Mouse (Mus musculus) liver, embryonic 16.5 days (tissue): ENCODE data around the gene Cacul1. TPM values are rescaled to one million over a fixed set of nuclear protein-coding genes. Genes with fewer than 3 reads are reported as not detected.

Experiments
- ATAC-seq: fragments of 200-750 bp; cut with Nextera tagmentation; 2 replicates; pipeline ENCODE4 v1.8.0; 2017; ENCODE audit warnings: low read depth, mild to moderate bottlenecking, moderate number of reproducible peaks, moderate library complexity
- H3K27ac ChIP-seq: fragments of 300-500 bp; sonication (generic); 2 replicates; pipeline ENCODE4 v1.5.1; 2014; ENCODE audit warnings: mild to moderate bottlenecking, low read length
- H3K27me3 ChIP-seq: fragments of 300-500 bp; sonication (generic); 2 replicates; pipeline ENCODE4 v1.6.1; 2014; ENCODE audit warnings: low read depth, low read length, mixed read lengths; ENCODE audit not compliant: control insufficient read depth, insufficient read depth
- H3K36me3 ChIP-seq: fragments of 300-500 bp; sonication (generic); 2 replicates; pipeline ENCODE4 v1.6.1; 2014; ENCODE audit warnings: mild to moderate bottlenecking; ENCODE audit not compliant: control insufficient read depth, insufficient read depth
- H3K4me1 ChIP-seq: fragments of 300-500 bp; sonication (generic); 2 replicates; pipeline ENCODE4 v1.6.1; 2014; ENCODE audit warnings: low read depth, low read length, mixed read lengths; ENCODE audit not compliant: control insufficient read depth
- H3K4me2 ChIP-seq: fragments of 300-500 bp; sonication (generic); 2 replicates; pipeline ENCODE4 v1.6.1; 2014; ENCODE audit warnings: low read depth, low read length, mixed read lengths
- H3K4me3 ChIP-seq: fragments of 300-500 bp; sonication (generic); 2 replicates; pipeline ENCODE4 v1.5.1; 2014; ENCODE audit warnings: low read depth, mild to moderate bottlenecking, low read length
- H3K9ac ChIP-seq: fragments of 300-500 bp; sonication (generic); 2 replicates; pipeline ENCODE4 v1.6.1; 2014; ENCODE audit warnings: low read depth, low read length
- H3K9me3 ChIP-seq: fragments of 300-500 bp; sonication (generic); replicated peaks from 2 replicates; pipeline ENCODE4 v1.6.1; 2016; ENCODE audit warnings: low read length; ENCODE audit not compliant: control insufficient read depth
- WGBS: fragments of 180-500 bp; shearing (Covaris S2); extraction: QIAGEN DNeasy Blood & Tissue Kit; methylation state at CpG from one replicate; pipeline ENCODE4 v1.1.7; 2014; ENCODE audit not compliant: insufficient replicate concordance; 5-methylcytosine and 5-hydroxymethylcytosine counted together
- polyA plus RNA-seq: library from polyadenylated mRNA; unstranded; fragments of >200 nt; fragmentation: Nextera tagmentation; extraction: Ambion mirVana; gene quantifications from 2 replicates; pipeline ENCODE4 v1.2.1, GENCODE M21; 2015

The Cacul1 gene
- polyA plus RNA-seq, 1 experiment from 2014 or later = 5.8 TPM

- Histone ChIP-seq H3K27me3 (no peaks in the 10 kb centered on the region), H3K9me3 (no peaks in the 10 kb centered on the region), H3K4me2 (no peak overlapping the region), H3K36me3 (no peaks in the 10 kb centered on the region), H3K4me1 (no peaks in the 10 kb centered on the region), H3K4me3 (no peak overlapping the region), H3K27ac (no peak overlapping the region), H3K9ac (no peak overlapping the region)
- ATAC-seq = no peak
- 70% methylated on average over 4 of the region's 4 CpGs for WGBS
Observed at GRCm38 (mm10) chr19:60554866-60555438, 25.9 kb downstream of the Cacul1 start.

- Histone ChIP-seq H3K36me3 (no peaks in the 10 kb centered on the region), H3K4me2 (no peak overlapping the region), H3K4me3 (no peak overlapping the region), H3K27me3 (no peaks in the 10 kb centered on the region), H3K9me3 (no peaks in the 10 kb centered on the region), H3K9ac (no peak overlapping the region), H3K27ac (no peak overlapping the region), H3K4me1 (no peaks in the 10 kb centered on the region)
- no peak for ATAC-seq
Observed at GRCm38 (mm10) chr19:60553501-60553900, 27.3 kb downstream of the Cacul1 start.

- WGBS = 71% methylated on average over 2 of the region's 2 CpGs
- Histone ChIP-seq H3K27ac (no peak overlapping the region), H3K9ac (no peak overlapping the region), H3K4me1 (no peaks in the 10 kb centered on the region), H3K36me3 (no peaks in the 10 kb centered on the region), H3K4me3 (no peak overlapping the region), H3K4me2 (no peak overlapping the region), H3K27me3 (no peaks in the 10 kb centered on the region), H3K9me3 (no peaks in the 10 kb centered on the region)
- no peak for ATAC-seq
Observed at GRCm38 (mm10) chr19:60543302-60543701, 37.5 kb downstream of the Cacul1 start.

GRCm38 (mm10) chr19:60531897-60532296 lies 48.9 kb downstream of the Cacul1 start:
- WGBS = 87% methylated on average over 2 of the region's 2 CpGs
- ATAC-seq = no peak

GRCm38 (mm10) chr19:60530171-60530570 lies 50.7 kb downstream of the Cacul1 start:
- H3K9me3 ChIP-seq = no peaks in the 10 kb centered on the region
- H3K4me3 ChIP-seq = no peak overlapping the region
- 62% methylated on average over 1 of the region's 1 CpGs for WGBS

More at GRCm38 (mm10) chr19:60531897-60532296, 48.9 kb downstream of the Cacul1 start:
- H3K9me3 ChIP-seq = no peaks in the 10 kb centered on the region
- H3K27ac ChIP-seq = no peak overlapping the region
- no peak overlapping the region for H3K9ac ChIP-seq
- no peaks in the 10 kb centered on the region for H3K27me3 ChIP-seq
- H3K4me1 ChIP-seq = no peaks in the 10 kb centered on the region
- no peak overlapping the region for H3K4me2 ChIP-seq
- peaks cover 9% of the 10 kb centered on the region for H3K36me3 ChIP-seq
- no peak overlapping the region for H3K4me3 ChIP-seq

GRCm38 (mm10) chr19:60529302-60529701 lies 51.5 kb downstream of the Cacul1 start:
- 37% methylated on average over 1 of the region's 1 CpGs for WGBS
- Histone ChIP-seq H3K9ac (no peak overlapping the region), H3K9me3 (no peaks in the 10 kb centered on the region), H3K27me3 (no peaks in the 10 kb centered on the region), H3K27ac (no peak overlapping the region), H3K4me1 (no peaks in the 10 kb centered on the region), H3K36me3 (peaks cover 5% of the 10 kb centered on the region), H3K4me2 (no peak overlapping the region), H3K4me3 (no peak overlapping the region)
- ATAC-seq = no peak

More at GRCm38 (mm10) chr19:60530171-60530570, 50.7 kb downstream of the Cacul1 start:
- Histone ChIP-seq H3K27ac (no peak overlapping the region), H3K4me1 (no peaks in the 10 kb centered on the region), H3K36me3 (peaks cover 5% of the 10 kb centered on the region), H3K4me2 (no peak overlapping the region), H3K27me3 (no peaks in the 10 kb centered on the region), H3K9ac (no peak overlapping the region)
- no peak for ATAC-seq

GRCm38 (mm10) chr19:60528602-60529001 lies 52.2 kb downstream of the Cacul1 start:
- WGBS = 64% methylated on average over 3 of the region's 3 CpGs
- H3K27ac ChIP-seq = no peak overlapping the region
- no peak for ATAC-seq
- no peak overlapping the region for H3K9ac ChIP-seq
- H3K4me1 ChIP-seq = no peaks in the 10 kb centered on the region
- peaks cover 3% of the 10 kb centered on the region; the same call in 1 of the 2 replicates for H3K36me3 ChIP-seq
- H3K4me3 ChIP-seq = no peak overlapping the region
- H3K4me2 ChIP-seq = no peak overlapping the region
- no peaks in the 10 kb centered on the region for H3K9me3 ChIP-seq
- no peaks in the 10 kb centered on the region for H3K27me3 ChIP-seq

- no peaks in the 10 kb centered on the region for H3K9me3 ChIP-seq
- no peak for ATAC-seq
- H3K4me2 ChIP-seq = no peak overlapping the region
- 73% methylated on average over 4 of the region's 4 CpGs for WGBS
- H3K9ac ChIP-seq = no peak overlapping the region
- H3K4me1 ChIP-seq = no peaks in the 10 kb centered on the region
- no peaks in the 10 kb centered on the region; the same call in 1 of the 2 replicates for H3K36me3 ChIP-seq
- H3K27me3 ChIP-seq = no peaks in the 10 kb centered on the region
- no peak overlapping the region for H3K4me3 ChIP-seq
- H3K27ac ChIP-seq = no peak overlapping the region
Observed at GRCm38 (mm10) chr19:60526876-60527275, 53.9 kb downstream of the Cacul1 start.

GRCm38 (mm10) chr19:60525086-60525485 lies 55.7 kb downstream of the Cacul1 start:
- no peak overlapping the region for H3K9ac ChIP-seq
- H3K4me3 ChIP-seq = no peak overlapping the region
- H3K4me1 ChIP-seq = no peaks in the 10 kb centered on the region
- H3K27me3 ChIP-seq = no peaks in the 10 kb centered on the region
- no peak overlapping the region for H3K27ac ChIP-seq
- ATAC-seq = no peak
- H3K4me2 ChIP-seq = no peak overlapping the region
- no peaks in the 10 kb centered on the region for H3K9me3 ChIP-seq
- no peaks in the 10 kb centered on the region; the same call in 1 of the 2 replicates for H3K36me3 ChIP-seq
- 73% methylated on average over 1 of the region's 1 CpGs for WGBS
